Mouse (Mus musculus): ENCODE results near the gene Sirpa.

Gene Sirpa

DNA sequence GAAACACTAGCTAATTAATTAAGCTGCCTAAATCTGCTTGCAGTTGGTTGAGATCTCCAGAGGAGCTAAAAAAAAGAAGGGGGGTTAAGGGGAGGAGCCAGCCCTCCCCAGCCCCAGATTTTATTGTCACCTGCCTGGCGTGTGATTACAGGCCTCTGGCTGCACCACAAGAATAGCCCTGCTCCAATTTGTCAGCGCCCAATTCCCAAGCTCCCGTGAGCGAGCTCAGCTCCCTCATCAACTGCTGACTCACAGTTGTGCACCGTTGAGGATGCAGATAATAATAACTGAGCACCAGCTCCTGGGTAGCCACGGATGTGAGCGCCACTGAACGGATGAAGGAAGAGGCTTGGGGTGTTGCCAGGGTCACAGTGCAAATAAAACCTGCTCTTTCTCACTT is 13.6 kb downstream of the Sirpa start:
- DNase-seq (ENCODE audit: low spot score) = no peak

DNA sequence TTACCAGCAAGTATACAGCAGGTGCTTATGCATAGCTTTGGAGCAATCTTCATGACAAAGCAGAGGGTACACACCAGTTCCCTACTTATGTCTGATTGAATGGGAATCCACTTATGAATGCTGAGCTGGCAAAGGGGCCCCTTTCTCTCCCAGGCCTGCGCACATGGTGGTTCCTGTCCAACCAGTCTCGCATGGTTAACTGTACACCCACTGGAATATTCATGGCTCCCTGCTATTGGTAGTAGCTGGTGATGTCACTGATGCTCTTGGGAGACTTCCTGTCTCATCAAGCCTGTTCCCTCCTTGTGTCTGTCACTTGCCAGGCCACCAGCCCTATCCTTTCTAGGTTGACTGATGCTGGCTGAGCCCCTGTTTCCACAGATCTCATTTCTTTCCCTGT is 14.3 kb downstream of the Sirpa start:
- DNase-seq (ENCODE audit: low spot score) = no peak

- no peak for DNase-seq (ENCODE audit: low spot score)
Observed at GRCm38 (mm10) chr2:129613971-129614370, 21.3 kb downstream of the Sirpa start.

DNA sequence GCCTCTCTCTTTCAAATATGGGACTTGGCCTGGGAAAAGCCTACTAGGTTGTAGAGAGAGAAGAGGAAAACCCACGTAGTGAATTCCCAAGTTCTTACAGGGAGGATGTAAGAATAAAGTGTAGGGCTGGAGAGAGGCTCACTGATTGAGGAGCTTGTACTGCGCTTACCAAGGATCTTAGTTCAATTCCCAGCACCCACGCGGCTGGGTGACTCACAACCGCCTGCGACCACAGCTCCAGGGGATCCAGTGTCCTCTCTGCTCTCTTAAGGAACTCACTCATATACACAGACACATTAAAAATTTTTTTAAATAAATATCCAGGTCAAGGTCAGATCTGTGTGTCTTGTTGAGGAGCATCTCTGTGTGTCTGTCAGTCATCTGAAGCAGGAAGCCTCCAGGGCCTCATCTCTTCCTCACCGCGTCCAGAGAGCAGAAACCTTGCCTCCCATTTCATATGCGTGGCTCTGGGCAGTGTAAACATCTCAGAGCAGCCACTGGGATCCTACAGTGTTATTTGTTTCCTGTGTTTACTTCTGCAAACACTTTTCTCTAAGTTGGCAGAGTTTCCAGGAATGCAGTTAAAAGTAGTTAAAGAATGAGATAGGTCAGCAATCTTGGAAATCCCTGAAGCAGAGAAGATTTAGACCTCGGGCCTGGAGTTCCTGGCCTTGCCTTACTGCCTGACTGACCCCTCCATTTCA is 22.0 kb downstream of the Sirpa start:
- DNase-seq (ENCODE audit: low spot score) = no peak

GRCm38 (mm10) chr2:129620148-129620547 is 27.5 kb downstream of the Sirpa start:
- peak; percentile 32 for DNase-seq (ENCODE audit: low spot score)

DNA sequence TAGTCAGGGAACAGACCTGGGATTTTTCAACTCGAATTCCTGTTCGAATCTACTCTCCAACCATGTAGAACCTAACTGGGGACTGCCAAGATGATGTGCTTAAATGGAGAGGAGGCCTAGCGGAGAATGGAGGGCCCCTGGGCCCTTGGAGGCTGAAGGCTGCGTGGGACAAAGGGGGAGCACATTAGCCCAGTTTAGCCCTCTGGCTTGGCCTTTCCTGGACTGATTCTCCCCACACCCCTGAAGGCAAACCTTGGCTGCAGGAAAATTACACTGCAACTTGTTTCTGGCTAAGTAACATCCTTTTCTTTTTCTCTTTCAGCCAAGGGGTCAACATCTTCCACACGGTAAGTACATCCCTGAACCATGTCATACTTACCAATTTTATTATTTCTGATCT is 28.2 kb downstream of the Sirpa start:
- peak; percentile 18 for DNase-seq (ENCODE audit: low spot score)

GRCm38 (mm10) chr2:129621654-129622490 is 29.2 kb downstream of the Sirpa start:
- peak; percentile 37 for DNase-seq (ENCODE audit: low spot score)

- DNase-seq (ENCODE audit: low spot score) = peak; percentile 30
Observed at GRCm38 (mm10) chr2:129622918-129623317, 30.3 kb downstream of the Sirpa start.

DNA sequence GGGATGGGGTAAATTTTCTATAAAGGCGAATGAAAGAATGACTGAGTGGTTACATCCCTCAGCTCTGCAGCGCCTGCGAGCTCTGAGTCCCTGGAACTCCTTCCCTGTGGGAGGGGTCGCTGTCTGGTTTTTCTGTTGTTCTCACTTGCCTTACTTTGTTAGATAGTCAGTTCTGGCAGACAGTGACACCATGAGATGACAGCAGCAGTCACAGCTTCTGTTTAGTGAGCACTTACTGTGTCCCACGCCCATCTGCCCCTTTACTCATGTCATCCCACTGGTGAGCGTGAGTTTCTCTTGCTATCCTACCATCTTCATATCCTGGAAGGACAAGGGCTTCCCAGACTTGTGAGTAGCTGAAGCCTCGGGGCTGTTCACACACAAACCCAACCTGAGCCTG is 31.1 kb downstream of the Sirpa start:
- DNase-seq (ENCODE audit: low spot score) = peak; percentile 14

GRCm38 (mm10) chr2:129624246-129624918 is 31.7 kb downstream of the Sirpa start:
- DNase-seq (ENCODE audit: low spot score) = peak; percentile 37

GRCm38 (mm10) chr2:129624956-129625355 is 32.3 kb downstream of the Sirpa start:
- DNase-seq (ENCODE audit: low spot score) = peak; percentile 27

DNA sequence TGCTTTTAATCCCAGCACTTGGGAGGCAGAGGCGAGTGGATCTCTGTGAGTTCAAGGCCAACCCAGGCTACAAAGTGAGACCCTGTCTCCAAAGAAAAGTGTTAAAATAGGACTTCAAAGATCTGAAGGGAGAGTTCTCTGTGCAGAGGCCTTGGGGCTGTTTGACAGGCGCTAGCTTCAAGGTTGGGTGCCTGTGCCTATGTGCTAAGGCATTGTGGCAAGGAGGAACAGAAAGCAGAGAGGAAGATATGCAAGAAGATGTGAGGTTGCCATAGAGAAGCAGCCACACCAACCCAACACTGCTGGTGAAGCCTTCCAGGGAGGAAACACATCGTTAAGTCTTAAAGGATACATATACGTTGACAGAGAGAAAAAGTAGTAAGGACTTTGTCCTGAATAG is 33.2 kb downstream of the Sirpa start:
- DNase-seq (ENCODE audit: low spot score) = peak; percentile 21

DNA sequence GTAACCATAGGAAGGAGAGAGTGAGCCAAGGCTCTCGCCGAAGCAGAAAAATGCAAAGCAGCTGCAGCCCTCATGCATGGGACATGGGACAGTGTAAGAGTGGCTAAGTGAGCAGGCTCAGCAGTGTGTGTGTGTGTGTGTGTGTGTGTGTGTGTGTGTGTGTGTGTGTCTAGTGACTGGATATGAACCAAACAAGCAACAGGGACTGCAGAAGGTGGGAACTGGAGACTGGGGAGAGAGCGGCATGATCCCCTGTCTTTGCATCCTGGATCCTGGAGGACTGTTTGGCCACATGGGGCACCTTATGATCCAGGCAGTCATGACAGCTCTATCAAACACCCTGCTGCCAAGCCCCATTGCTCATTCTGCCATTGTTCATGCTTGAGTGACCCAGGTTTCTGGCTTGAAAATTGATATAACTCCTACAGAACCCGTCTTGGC is 34.0 kb downstream of the Sirpa start:
- DNase-seq (ENCODE audit: low spot score) = peak; percentile 24

DNA sequence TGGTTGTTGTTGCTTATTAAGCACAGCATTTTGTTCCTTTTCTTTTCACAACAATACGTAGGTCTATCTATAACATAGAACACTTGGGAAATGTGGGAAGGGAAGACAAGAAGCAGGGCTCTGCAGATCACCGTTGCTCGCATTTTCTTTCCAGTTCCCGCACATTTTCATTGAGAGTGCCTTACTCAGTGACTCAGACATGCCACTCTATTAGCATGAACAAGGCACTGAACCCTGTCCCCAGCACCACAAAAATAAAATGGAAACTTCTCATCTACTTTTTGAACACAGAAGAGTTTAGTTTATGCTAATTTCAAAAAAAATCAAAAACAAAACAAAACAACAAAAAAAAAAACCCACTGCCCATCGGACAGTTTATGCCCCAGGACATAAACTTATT is 34.5 kb downstream of the Sirpa start:
- peak; percentile 18 for DNase-seq (ENCODE audit: low spot score)

- DNase-seq (ENCODE audit: low spot score) = peak; percentile 25
Observed at GRCm38 (mm10) chr2:129627811-129628210, 35.2 kb downstream of the Sirpa start.

DNA sequence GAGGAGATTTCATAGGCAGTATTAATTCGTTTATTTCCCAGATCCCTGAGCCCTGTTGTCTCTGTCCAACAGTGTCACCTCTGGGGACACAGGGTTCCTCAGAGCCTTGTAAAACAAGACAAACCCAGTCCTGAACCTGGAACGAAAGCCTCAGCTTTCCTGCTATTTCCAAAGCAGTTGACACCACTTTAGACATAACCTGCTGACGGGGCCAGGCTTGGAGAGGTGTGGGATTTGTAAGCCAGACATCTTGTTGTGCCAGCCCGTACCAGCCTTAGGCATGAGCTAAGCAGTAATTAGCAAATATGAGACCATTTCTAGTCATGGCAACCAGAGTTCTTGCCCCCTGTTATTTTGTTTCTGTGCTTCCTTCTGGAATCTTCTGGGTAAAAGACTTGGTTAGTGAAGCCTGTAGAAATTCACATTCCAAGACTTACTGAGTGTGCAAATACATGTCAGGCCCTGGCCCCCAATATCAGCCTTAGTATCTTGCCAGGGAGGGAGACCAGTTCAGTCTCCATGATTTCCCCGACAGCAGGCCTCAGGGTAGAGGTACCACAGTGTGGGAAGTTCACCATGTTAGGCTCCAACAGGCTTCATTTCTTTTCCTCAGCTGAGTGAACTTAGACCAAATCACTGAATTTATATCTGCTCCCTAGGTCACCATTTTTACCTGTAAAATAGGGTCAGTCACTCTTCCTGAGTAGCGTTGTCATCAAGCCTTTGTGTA is 36.0 kb downstream of the Sirpa start:
- DNase-seq (ENCODE audit: low spot score) = peak; percentile 31

- DNase-seq (ENCODE audit: low spot score) = peak; percentile 35
Observed at GRCm38 (mm10) chr2:129629786-129630531, 37.3 kb downstream of the Sirpa start.

- peak; percentile 32 for DNase-seq (ENCODE audit: low spot score)
Observed at GRCm38 (mm10) chr2:129630532-129630886, 37.9 kb downstream of the Sirpa start.

- peak; percentile 46 for DNase-seq (ENCODE audit: low spot score)
Observed at GRCm38 (mm10) chr2:129630978-129631660, 38.5 kb downstream of the Sirpa start.

DNA sequence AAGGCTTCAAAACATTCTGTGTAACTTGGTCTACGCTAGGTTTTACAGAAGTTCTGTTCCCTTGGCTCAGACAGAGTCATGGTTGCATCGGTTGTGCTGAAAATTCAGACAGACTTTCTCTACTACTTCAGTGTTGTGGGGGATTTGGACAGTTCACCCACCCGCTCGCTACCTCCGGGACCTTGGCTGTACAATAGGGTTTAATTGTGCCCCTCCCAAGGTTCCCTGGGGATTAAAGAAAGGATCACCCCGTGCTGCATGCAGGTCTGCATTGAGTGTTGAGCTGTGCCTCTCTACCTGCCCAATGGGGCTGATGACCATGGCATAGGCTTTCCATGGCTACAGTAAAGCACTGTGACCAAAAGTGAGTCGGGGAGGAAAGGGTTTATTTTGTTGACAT is 39.7 kb downstream of the Sirpa start:
- DNase-seq (ENCODE audit: low spot score) = no peak
